Mouse (Mus musculus) heart, adult 2 months (tissue): ENCODE measurements at regions not wholly inside any gene's neighbourhood (a gene's known extent, or its start where the extent isn't known, plus 50 kb on each side); places are given as distances from the start of the nearest gene placed in this dataset.

Experiments
- CTCF ChIP-seq: fragments of 200-600 bp; IDR thresholded peaks from 2 replicates; pipeline ENCODE4 v1.8.1; 2022; ENCODE audit warnings: antibody characterized with exemption, mild to moderate bottlenecking, moderate library complexity
- POLR2A ChIP-seq: fragments of 200-500 bp; IDR thresholded peaks from 2 replicates; pipeline ENCODE4 v1.6.1; 2011; ENCODE audit warnings: mild to moderate bottlenecking, low read depth, low read length, control low read depth; ENCODE audit not compliant: insufficient read depth

DNA sequence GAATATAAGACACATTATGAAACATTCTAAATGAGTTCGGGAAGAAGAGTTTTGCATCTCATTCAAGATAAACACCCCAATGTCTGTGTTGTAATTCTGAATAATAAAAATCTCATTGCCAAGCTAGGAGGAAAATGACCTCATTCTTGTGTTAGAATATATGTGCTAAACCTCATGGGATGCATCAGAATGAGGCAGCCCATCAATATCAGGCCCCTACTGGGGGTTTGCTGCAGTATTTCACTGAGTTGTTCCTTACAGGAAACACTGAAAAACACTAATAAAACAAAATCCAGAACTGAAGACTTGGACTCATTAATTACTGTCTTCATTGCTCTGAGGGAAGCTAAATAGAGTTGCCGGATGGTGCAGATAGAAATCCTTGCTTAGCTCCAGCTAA is 111.6 kb upstream of the Gm11983 start:
- TF ChIP-seq POLR2A (no peak), CTCF (no peak)
